Mouse (Mus musculus): Measurements from ENCODE around the gene Pik3c2a. TPM values are rescaled to one million over a fixed set of nuclear protein-coding genes. Genes with fewer than 3 reads are reported as not detected.

Gene Pik3c2a
- polyA plus RNA-seq (2015; fragmentation: Nextera tagmentation; extraction: Ambion mirVana), result 4.1 and 4.8 TPM in 2 replicates

- Histone ChIP-seq H3K27me3 (ENCODE audit: insufficient read depth, low read length) (no peaks in the 10 kb centered on the region), H3K36me3 (replicated peaks; ENCODE audit: insufficient read depth, low read length) (no peaks in the 10 kb centered on the region), H3K4me3 (ENCODE audit: low read depth, low read length) (peak within 1 kb of the TSS; percentile 85), H3K9me3 (ENCODE audit: low read length) (no peaks in the 10 kb centered on the region), H3K4me2 (ENCODE audit: low read depth, low read length) (peak within 1 kb of the TSS; percentile 73), H3K4me1 (ENCODE audit: insufficient read depth) (peaks cover 27% of the 10 kb centered on the region), H3K9ac (replicated peaks) (peak within 1 kb of the TSS; percentile 84), H3K27ac (ENCODE audit: low read depth) (peak within 1 kb of the TSS; percentile 87)
- TF ChIP-seq CTCF (IDR thresholded peaks at IDR 0.05; ENCODE audit: low read depth), result no peak
- no peak; the same call in 1 of the 2 replicates for TF ChIP-seq EP300 (IDR thresholded peaks at IDR 0.05; ENCODE audit: low read depth)
- ATAC-seq, result peak; percentile 96
- DNase-seq, result peak; percentile 93
- WGBS (ENCODE audit: insufficient replicate concordance), result under 1% methylated on average over 69 of the region's 72 CpGs
Measured at GRCm38 (mm10) chr7:116443004-116443696, at the start of gene Pik3c2a. TSS of gene Pik3c2a (minus strand) at chr7:116443449.

GRCm38 (mm10) chr7:116491113-116491512 is 47.9 kb upstream of the Pik3c2a start:
- no peaks in the 10 kb centered on the region for H3K4me1 ChIP-seq (ENCODE audit: insufficient read depth)
- no peaks in the 10 kb centered on the region for H3K27me3 ChIP-seq (ENCODE audit: insufficient read depth, low read length)

GRCm38 (mm10) chr7:116485062-116485601 is 41.9 kb upstream of the Pik3c2a start:
- 70% methylated on average over 1 of the region's 1 CpGs for WGBS (ENCODE audit: insufficient replicate concordance)
- H3K36me3 ChIP-seq (replicated peaks; ENCODE audit: insufficient read depth, low read length), result no peaks in the 10 kb centered on the region
- H3K4me3 ChIP-seq (ENCODE audit: low read depth, low read length), result no peak overlapping the region
- TF ChIP-seq EP300 (IDR thresholded peaks at IDR 0.05; ENCODE audit: low read depth) (no peak), CTCF (IDR thresholded peaks at IDR 0.05; ENCODE audit: low read depth) (no peak)
- no peak for DNase-seq
- H3K9me3 ChIP-seq (ENCODE audit: low read length), result no peaks in the 10 kb centered on the region
- H3K9ac ChIP-seq (replicated peaks), result no peak overlapping the region
- H3K4me1 ChIP-seq (ENCODE audit: insufficient read depth), result no peaks in the 10 kb centered on the region
- H3K27ac ChIP-seq (ENCODE audit: low read depth), result no peak overlapping the region
- H3K4me2 ChIP-seq (ENCODE audit: low read depth, low read length), result no peak overlapping the region
- no peaks in the 10 kb centered on the region for H3K27me3 ChIP-seq (ENCODE audit: insufficient read depth, low read length)
- no peak for ATAC-seq

More at GRCm38 (mm10) chr7:116491113-116491512, 47.9 kb upstream of the Pik3c2a start:
- 61% methylated on average over 4 of the region's 4 CpGs for WGBS (ENCODE audit: insufficient replicate concordance)
- no peak overlapping the region for H3K4me3 ChIP-seq (ENCODE audit: low read depth, low read length)
- peaks cover 3% of the 10 kb centered on the region; the same call in 1 of the 2 replicates for H3K9me3 ChIP-seq (ENCODE audit: low read length)
- ATAC-seq, result no peak
- H3K4me2 ChIP-seq (ENCODE audit: low read depth, low read length), result no peak overlapping the region
- DNase-seq, result no peak
- no peak for TF ChIP-seq EP300 (IDR thresholded peaks at IDR 0.05; ENCODE audit: low read depth)
- TF ChIP-seq CTCF (IDR thresholded peaks at IDR 0.05; ENCODE audit: low read depth), result no peak
- no peak overlapping the region for H3K27ac ChIP-seq (ENCODE audit: low read depth)
- H3K36me3 ChIP-seq (replicated peaks; ENCODE audit: insufficient read depth, low read length), result no peaks in the 10 kb centered on the region
- H3K9ac ChIP-seq (replicated peaks), result no peak overlapping the region

GRCm38 (mm10) chr7:116484213-116484612 is 41.0 kb upstream of the Pik3c2a start:
- WGBS (ENCODE audit: insufficient replicate concordance), result 28% methylated on average over 5 of the region's 5 CpGs
- Histone ChIP-seq H3K9me3 (ENCODE audit: low read length) (no peaks in the 10 kb centered on the region), H3K4me1 (ENCODE audit: insufficient read depth) (no peaks in the 10 kb centered on the region), H3K36me3 (replicated peaks; ENCODE audit: insufficient read depth, low read length) (no peaks in the 10 kb centered on the region), H3K27ac (ENCODE audit: low read depth) (no peak overlapping the region), H3K4me2 (ENCODE audit: low read depth, low read length) (no peak overlapping the region), H3K4me3 (ENCODE audit: low read depth, low read length) (no peak overlapping the region), H3K9ac (replicated peaks) (no peak overlapping the region), H3K27me3 (ENCODE audit: insufficient read depth, low read length) (no peaks in the 10 kb centered on the region)
- ATAC-seq (no peak), DNase-seq (no peak)
- no peak for TF ChIP-seq CTCF (IDR thresholded peaks at IDR 0.05; ENCODE audit: low read depth)
- TF ChIP-seq EP300 (IDR thresholded peaks at IDR 0.05; ENCODE audit: low read depth), result no peak

- no peaks in the 10 kb centered on the region for H3K27me3 ChIP-seq (ENCODE audit: insufficient read depth, low read length)
- DNase-seq, result no peak
- no peak overlapping the region for H3K4me2 ChIP-seq (ENCODE audit: low read depth, low read length)
- no peak overlapping the region for H3K4me3 ChIP-seq (ENCODE audit: low read depth, low read length)
- no peaks in the 10 kb centered on the region for H3K36me3 ChIP-seq (replicated peaks; ENCODE audit: insufficient read depth, low read length)
- TF ChIP-seq CTCF (IDR thresholded peaks at IDR 0.05; ENCODE audit: low read depth), result no peak
- TF ChIP-seq EP300 (IDR thresholded peaks at IDR 0.05; ENCODE audit: low read depth), result no peak
- H3K27ac ChIP-seq (ENCODE audit: low read depth), result no peak overlapping the region
- no peak for ATAC-seq
- no peak overlapping the region for H3K9ac ChIP-seq (replicated peaks)
- no peaks in the 10 kb centered on the region for H3K4me1 ChIP-seq (ENCODE audit: insufficient read depth)
- 61% methylated on average over 5 of the region's 5 CpGs for WGBS (ENCODE audit: insufficient replicate concordance)
- no peaks in the 10 kb centered on the region for H3K9me3 ChIP-seq (ENCODE audit: low read length)
Measured at GRCm38 (mm10) chr7:116483782-116484181, 40.5 kb upstream of the Pik3c2a start.

GRCm38 (mm10) chr7:116483106-116483505 is 39.9 kb upstream of the Pik3c2a start:
- WGBS (ENCODE audit: insufficient replicate concordance), result 17% methylated on average over 1 of the region's 1 CpGs

More at GRCm38 (mm10) chr7:116483106-116483505, 39.9 kb upstream of the Pik3c2a start:
- no peaks in the 10 kb centered on the region for H3K27me3 ChIP-seq (ENCODE audit: insufficient read depth, low read length)
- H3K27ac ChIP-seq (ENCODE audit: low read depth), result no peak overlapping the region
- H3K4me1 ChIP-seq (ENCODE audit: insufficient read depth), result no peaks in the 10 kb centered on the region
- no peak overlapping the region for H3K4me2 ChIP-seq (ENCODE audit: low read depth, low read length)
- no peaks in the 10 kb centered on the region for H3K9me3 ChIP-seq (ENCODE audit: low read length)
- no peak for DNase-seq
- H3K4me3 ChIP-seq (ENCODE audit: low read depth, low read length), result no peak overlapping the region
- H3K9ac ChIP-seq (replicated peaks), result no peak overlapping the region
- TF ChIP-seq EP300 (IDR thresholded peaks at IDR 0.05; ENCODE audit: low read depth), result no peak
- TF ChIP-seq CTCF (IDR thresholded peaks at IDR 0.05; ENCODE audit: low read depth), result no peak
- no peak for ATAC-seq
- H3K36me3 ChIP-seq (replicated peaks; ENCODE audit: insufficient read depth, low read length), result no peaks in the 10 kb centered on the region

All from liver, postnatal 0 days (tissue).